Mouse (Mus musculus) bone marrow macrophage, adult 2 months (primary cell): ENCODE results near the gene Mid1.
"Not testable (repeated sequence)": the region's sequence is repeated elsewhere in the genome, so short reads cannot be mapped to it uniquely, and the experiment has no call there.

Source experiments
- CTCF ChIP-seq: IDR thresholded peaks from 2 replicates; pipeline ENCODE4 v1.5.1; 2012; ENCODE audit warnings: low read depth, mild to moderate bottlenecking, low read length, moderate library complexity
- POLR2A ChIP-seq: IDR thresholded peaks from 2 replicates; pipeline ENCODE4 v1.6.1; 2012; ENCODE audit warnings: mild to moderate bottlenecking, low read depth, low read length, borderline replicate concordance

DNA sequence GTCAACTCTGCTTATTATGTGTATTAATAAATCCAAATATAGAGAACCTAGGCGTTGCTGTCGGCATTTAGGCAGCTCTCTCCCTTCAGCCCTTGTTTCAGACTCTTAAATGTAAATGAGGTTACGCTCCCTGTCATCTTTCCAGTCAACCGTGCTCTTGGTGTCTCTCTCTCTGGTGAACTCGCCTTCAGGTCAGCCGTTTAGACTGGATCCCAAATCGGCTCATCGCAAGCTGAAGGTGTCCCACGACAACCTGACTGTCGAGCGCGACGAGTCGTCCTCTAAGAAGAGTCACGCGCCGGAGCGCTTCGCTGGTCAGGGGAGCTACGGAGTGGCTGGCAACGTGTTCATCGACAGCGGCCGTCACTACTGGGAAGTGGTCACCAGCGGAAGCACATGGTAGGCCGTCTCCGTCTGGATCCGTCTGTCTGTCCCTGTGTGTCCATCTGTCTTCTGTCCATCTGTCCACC, 302.4 kb downstream of the Mid1 start:
- TF ChIP-seq POLR2A, CTCF: not testable (repeated sequence)
